Mouse (Mus musculus) frontal cortex, postnatal 10 days (tissue): Measurements from ENCODE around the gene Gucy2c.

Source experiments
- DNase-seq, 2 experiments: peaks; one replicate each; pipeline ENCODE4 v3.0.0; 2022; ENCODE audit warnings: low spot score in 2 of 2, mixed read lengths in 1 of 2

Gene Gucy2c

DNA sequence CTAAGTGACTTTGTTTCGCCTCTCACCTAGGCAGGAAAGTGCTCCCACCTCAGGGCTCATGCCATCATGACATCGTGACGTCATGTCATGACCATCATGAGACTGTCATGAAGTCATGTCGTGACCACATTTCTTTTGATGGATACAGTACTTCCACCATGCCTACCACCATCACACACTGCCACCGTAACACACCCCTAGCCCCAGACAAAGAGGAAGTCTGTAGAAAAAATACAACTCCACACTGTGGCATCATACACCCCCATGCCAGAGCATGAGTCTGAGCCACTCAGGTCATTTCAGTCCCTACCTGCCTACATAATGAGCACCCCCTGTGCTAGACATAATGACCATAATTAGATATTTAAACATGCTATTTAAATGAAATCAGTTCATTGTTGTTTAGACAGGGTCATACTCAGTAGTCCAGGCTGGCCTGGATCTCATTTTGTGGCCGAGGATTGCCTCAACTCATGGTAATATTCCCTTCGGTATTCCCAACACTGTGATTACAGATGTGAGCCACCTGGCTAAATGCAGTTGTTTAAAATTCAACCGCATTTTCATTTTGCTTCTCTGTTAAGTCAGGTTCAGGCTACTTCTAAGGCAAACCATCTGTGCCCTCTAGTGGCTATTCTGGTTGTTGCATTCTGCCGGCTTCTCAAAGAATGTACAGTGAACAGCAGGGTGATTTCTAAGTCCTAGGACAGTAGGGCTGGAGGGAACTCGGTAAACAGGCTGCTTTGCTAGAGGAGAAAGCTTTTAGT, 39.0 kb downstream of the Gucy2c start:
- DNase-seq, result peak; percentile 44 to 82

DNA sequence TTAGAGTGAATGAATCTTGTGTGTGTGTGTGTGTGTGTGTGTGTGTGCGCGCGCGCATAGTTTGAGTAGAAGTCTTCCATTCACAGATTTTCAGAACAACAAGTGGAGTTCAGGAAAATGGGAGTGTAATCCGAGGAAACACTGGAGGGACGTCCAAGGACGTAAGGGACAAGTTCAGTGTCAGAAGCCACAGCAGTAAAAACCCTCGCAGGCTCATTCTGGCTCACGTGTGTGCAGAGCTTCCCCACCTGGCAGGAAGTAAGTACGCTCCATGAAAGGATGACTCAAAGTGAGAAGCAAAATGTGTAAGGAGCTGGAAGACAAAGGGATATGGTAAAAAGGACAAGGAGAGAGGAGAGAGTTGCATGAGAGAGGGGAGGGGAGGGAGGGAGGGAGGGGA, 40.3 kb downstream of the Gucy2c start:
- DNase-seq, result no peak

DNA sequence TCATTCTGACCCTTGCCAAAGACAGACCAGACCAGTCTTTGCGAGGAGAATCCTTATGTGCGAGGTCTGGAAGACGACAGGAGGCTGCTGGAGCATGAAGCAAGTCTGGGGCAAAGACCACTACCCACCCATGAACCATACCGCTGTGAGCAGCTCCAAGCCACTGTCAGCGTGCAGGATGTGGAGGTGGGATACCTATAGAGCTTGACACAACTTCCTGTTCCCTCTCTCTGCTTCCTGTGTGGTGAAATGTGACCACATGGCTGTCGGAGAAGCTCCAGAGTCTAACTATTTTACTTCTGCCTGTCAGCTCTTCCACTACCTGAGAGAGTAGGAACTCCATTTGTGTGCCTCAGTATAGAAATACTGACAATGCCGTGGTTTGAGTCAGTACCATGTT, 45.8 kb downstream of the Gucy2c start:
- no peak for DNase-seq

DNA sequence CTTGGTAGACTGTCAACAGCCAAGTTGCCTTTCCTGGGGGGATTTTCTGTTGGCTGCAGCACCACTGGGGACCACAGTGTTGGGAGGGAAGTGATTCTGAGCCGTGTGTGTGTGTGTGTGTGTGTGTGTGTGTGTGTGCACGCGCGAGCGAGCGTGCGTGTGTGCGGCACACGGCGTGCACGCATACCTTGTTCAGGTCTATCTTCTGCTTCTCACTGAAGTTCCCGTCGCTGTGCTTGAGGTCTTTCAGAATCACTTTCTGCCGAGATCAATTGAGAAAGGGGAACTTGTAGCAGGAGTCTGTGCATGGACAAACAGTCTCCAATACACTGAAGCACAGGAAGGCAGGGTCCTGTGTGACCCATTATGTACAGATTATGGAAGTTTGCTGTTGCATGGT, 53.4 kb downstream of the Gucy2c start:
- no peak for DNase-seq

DNA sequence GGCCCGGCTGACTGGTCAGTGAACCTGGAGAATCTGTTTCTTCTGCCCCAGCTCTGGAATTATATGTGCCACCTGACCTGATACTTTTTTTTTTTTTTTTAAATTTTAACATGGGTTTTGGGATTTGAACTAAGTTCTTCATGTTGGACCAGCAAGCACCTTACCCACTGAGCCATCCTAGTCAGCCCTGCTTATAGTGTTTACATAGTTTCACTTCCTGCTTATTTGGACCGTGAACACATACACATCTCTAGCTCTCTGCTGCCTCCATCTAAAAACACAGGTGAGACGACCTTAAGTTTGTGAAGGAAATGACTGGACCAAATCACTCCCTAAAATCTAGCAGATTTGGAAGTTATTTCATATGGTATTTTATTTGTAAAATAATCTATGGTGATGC, 58.4 kb downstream of the Gucy2c start:
- no peak for DNase-seq

DNA sequence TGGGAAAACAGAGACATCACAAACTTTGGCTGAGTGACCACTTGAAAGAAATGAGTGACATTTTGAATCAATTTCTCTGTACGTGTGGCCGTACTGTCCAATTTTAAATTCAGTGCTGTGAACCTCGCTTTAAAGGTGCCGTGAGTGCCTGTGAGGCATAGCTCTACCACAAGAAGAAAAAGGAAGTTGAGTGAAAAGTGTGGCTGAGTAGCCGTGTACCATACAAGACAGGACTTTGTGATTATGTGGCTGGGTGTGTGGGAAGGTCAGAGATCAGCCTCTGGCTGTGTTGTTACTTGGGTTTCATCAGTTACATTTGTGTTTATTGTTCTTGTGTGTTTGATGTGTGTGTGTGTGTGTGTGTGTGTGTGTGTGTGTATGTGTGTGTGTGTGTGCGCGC, 59.0 kb downstream of the Gucy2c start:
- DNase-seq, result no peak

DNA sequence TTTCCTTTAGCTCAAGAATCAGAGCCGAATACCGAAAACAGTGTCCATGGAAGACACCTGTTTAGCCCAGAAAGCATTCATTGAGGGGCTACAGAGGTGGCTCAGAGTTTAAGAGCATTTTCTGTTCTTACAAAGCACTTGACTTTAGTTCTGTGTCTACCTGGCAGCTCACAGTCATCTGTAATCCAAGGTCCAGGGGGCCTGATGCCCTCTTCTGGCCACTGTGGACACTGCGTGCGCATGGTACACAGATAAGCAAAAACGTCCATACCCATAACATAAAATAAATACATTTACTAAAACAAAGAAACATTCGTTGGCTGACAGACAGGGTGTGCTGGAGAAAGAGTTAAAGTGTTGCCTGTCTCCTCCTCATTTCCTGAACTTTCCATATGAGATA, 59.6 kb downstream of the Gucy2c start:
- peak in 1 of 2 experiments; percentile 15 for DNase-seq

DNA sequence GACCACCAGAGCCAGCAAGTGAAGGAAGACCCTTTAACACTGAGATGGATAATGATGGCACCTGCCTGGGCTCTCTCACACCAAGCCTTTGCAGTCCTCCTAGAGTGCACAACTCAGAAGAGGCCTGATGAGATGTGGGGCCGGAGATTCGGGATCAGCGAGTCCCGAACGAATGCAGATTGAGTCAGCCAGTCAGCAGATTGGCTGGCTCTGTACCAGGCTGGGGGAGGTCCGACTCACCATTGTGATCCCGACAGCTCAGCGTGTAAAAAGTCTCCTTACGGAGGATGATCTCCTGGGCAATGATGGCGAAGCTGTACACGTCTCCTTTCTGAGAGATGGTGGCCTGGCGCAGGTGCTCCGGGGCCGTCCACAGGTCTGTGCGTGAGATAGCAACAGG, 61.1 kb downstream of the Gucy2c start:
- DNase-seq, result no peak

DNA sequence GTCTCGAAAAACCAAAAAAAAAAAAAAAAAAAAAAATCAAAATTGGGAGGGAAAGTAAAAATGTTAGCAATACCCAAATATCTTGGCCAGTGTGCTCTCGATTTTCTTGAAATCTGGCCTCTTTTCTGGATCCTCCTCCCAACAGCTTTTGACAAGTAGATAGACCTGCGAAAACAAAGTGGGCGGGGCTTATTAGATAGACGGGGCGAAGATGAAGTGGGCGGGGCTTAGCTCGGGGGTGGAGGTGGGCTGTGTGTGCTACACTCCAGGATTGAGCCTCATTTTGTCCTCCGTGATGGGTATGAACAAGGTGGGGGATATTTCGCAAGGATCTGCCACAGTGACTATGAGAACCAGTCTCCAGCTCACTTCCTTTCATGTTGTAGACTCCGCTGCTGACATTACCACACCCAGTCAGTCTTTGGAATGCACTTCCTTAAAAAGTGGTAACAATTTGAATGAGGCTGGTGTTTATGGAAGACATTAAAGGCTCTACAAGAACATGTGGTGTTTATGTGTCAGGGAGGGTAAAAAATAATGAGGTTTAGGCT, 65.6 kb downstream of the Gucy2c start:
- DNase-seq, result no peak

DNA sequence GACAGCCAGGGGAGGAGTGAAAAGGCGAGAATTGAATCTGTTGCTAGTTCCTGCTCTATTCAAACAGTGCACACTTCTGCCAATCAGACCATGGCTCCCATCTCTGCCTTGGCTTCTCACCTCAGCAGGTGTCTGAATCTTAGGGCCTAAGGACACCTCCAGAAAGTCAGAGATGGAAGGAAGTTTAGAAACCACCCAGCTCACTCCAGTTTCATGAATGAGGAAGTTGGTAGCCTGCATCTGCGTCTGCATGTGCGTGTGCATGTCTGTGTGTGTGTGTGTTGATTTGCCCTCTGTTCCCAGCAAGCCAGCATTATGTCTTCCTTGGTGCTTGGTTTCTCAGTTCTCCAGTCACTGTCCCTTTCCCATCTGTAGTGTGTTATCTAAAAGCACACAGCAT, 67.5 kb downstream of the Gucy2c start:
- DNase-seq, result no peak

DNA sequence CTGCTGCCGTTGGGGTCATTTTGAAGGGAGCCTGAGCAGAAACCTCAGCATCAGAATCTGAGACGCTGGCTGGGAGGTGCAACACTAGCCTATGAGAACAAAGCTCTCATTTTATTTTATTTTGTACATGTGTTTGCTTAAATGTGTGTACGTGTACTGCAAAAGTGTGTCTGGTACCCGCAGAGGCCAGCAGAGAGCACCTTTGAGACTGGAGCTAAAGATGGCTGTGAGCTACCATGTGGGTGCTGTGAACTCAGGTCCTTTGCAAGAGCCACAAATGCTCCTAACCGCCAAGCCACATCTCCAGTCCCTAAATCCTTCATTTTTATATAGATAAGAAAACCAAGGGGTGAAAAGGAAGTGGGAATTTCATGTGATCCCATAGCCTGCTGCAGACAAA, 71.2 kb downstream of the Gucy2c start:
- DNase-seq, result no peak

DNA sequence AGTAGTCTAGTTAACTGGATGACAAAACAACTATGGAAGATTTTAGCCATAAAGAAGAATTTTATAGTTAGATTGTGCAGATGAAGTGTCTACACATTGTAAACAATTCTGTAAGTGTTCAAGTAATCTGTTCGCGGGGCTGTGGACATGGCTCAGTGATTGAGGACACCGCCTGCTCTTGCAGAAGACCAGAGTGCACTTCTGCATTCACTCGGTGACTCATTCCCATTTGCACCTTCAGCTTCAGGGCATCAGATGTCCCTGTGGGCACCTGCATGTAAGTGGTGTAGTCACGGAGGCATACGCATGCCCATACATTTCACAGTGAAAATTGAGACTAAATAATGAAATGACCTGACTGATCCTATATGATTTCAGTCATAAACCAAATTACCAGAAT, 73.0 kb downstream of the Gucy2c start:
- no peak for DNase-seq

DNA sequence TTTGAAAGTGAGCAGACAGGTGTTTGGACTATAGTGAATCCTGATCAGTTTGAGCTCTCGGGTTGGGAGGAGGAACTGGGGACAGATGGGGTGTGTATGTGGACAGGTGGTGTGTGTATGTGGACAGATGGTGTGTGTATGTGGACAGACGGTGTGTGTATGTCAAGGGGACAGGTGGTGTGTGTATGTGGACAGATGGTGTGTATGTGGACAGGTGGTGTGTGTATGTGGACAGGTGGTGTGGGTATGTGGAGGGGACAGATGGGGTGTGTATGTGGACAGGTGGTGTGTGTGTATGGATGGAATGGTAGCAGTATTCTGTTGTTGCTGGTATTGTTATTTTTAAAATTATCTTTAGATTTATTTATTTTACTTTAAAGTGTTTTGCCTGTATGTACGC, 79.7 kb downstream of the Gucy2c start:
- DNase-seq, result no peak

DNA sequence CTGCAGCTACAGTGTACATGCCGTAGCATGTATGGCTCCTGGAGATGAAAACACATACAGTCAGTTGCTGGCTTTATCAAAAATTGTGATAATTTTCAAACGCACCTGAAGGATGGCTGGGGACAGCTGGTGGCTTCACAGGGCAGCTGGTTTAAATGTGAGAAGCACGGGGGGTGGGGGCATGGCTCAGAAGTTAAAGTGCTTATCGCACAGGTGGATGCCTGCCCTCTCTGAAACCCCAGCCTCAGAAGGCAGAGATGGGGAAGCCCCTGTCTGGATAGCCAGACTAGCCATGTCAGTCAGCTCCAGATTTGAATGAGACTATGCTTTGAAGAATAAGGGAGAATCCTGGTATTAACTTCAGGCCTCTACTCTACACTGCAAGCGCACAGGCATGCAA, 80.4 kb downstream of the Gucy2c start:
- DNase-seq, result no peak

DNA sequence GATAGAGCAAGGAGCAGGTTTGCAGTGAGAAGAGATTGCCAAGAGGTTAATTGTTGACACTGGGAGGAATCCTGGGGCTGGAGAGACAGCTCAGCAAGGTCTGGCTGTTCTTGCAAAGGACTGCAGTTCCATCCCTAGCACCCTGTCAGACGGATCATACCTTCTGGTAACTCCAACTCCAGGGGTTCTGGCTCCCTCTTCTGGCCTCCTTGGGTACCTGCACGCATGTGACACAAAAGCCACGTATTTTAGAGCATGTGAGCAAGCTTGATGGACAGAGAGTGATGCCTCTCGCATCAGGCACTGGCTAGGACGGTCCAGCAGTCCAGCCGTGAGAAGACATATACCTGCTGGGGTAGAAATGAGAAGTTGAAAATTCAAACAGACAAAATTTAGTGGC, 90.3 kb downstream of the Gucy2c start:
- no peak for DNase-seq

DNA sequence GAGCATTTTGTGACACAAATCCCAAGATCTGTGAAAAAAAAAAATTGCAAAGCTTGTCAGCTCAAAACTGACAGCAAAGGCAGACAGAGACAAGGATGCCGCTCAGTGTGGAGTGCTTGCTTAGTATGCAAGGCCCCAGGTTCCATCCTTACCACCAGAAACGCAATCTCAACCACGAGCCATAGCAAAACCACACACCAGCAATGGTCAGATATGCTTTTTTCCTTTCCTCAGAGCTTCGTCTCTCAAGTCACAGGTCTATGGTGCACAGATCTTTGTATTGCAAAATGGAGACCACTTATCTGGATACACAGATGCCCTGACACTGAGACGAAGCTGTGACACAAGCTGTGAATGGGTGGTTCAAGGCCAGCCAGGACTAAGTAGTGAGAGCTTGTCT, 91.0 kb downstream of the Gucy2c start:
- no peak for DNase-seq

DNA sequence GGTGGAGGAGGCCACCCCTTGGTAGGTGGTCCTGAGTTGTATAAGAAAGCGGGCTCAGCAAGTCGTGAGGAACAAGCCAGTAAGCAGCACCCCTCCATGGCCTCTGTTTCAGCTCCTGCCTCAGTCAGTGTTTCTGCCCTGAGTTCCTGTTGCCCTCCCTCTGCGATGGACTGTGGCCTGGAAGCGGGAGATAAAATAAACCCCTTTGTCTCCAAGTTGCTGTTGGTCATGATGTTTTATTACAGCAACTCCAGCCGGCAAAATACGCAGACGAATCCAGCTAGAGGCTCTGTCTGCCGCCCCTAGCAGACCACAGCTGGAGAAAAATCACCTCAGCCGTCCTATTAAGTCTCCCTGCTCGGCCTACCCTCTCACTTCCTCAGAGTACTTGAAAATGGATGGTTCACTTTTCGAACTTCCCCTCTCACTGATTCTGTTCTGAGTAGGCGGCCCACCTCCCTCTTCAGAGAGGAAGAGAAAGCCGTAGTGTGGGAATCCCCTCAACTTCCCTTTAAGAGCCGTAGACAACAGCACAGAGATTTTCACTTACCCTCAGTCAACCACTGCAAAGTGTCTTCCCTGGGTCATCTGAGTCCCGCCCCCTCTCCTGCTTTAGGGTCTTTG, 91.7 kb downstream of the Gucy2c start:
- DNase-seq, result peak in 1 of 2 experiments; percentile 8

DNA sequence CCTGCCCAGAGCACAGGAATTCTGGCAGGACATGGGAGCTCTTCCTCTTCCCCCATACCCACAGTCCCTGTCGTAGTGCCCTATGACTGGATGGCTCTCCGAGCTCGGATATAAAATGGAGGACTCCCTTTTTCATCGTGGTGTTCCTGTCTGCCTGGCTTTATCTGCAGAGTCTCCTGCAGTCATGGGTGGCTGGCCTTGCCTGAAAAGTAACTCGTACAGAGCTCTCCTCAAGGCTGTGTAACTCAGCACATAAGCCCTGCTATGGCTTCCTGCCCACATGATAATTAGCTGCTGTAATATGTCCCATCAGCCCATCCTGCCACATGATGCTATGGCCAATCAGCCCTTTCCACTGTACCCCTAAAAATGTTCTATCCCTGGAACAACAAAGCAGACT, 96.1 kb downstream of the Gucy2c start:
- no peak for DNase-seq

DNA sequence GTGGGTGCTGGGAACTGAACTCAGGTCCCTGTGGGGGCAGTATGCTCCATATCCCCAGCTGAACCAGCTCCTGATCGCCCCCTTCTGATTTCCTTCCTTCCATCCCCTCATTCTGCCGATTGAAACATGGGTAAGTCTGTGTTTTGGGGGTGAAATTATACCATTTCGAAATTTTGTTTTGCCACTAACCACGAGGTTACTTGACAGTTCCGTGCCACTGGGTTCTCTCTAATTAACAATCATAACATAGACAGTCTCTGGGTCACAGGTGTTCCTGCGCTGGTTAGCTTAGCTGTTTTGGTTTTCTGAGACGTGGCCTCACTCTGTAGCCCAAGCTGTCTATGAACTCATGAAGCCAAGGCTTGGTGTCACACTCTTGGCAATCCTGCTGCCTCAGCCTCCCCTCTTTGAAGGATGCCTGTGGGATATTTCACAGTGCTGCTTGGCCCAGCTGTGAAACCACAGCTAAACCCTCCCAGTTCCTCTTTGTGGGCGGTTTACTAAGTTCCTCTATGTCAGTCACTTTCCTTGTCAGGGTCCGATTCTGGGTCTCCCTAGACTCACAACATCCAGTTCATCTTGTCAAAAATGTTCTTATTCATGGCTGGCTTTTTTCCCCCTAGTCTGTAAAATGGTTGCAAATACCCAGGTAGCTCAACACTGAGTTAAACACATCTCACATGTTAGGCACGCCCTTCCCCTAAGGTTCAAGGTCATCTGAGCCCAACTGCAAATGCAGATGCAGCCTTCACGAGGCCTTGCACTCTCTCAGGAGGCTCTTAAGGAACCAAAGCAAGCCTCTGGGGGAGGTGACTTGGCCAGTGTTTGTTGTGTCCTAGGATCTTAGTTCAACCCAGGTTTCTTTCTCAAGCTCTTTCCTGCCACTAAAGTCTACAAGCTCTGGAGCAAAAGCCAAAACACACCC, 97.9 kb downstream of the Gucy2c start:
- no peak for DNase-seq

DNA sequence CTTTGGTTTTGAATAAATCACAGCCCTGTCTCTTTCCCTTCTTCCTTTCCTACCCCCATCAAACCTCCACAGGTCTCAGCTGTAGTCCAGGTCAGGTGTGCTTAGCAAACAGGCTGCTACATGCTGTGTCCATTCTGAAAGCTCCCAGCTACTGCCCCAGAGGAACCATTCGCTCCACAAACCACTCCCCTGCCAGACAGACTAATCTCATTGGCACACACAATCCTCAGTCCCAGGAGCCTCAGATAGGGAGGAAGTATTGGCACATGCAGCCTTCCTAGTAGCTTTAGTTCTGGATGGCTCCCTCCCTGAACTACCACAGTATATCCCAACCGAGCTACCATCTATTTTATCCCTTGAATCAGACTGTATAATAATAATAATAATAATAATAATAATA, 102.2 kb downstream of the Gucy2c start:
- DNase-seq, result no peak

DNA sequence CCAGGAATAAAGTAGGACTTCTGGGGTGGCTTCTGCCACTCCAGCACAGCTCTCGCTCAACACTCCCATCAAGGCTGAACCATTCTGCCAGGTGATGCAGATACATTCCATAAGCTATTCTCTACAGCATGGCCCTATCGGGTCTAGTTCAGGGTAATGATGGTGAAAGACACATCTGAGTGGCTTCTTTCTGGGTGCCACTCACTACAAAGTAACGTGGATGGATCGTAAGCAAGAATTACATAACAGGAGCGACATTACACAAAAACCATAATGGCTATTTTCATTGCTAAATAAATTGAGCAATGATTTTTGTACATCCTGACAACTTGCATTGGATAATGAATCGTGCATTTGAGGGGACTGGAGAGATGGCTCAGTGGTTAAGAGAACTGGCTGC, 106.6 kb downstream of the Gucy2c start:
- DNase-seq, result no peak

DNA sequence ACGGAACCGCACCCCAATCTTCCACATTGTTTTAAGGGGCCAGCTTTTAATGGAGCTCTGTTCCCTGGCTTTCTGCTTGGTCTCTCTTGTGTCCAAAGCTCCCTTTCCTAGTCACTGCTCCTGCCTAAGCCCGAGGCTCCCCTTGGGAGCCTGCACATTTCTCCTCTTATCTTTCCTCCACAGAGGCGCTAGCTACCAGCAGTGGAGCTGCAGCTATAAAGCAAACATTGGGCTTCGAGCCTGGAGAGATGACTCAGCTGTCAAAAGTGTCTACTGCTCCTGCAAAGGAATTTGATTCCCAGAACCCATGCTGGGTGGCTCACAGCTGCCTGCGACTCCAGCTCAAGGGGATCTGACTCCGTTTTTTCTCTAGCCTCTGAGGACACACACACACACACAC, 109.1 kb downstream of the Gucy2c start:
- DNase-seq, result peak; percentile 37 to 41
